Mouse (Mus musculus): ENCODE measurements at regions not wholly inside any gene's neighbourhood (a gene's known extent, or its start where the extent isn't known, plus 50 kb on each side); places are given as distances from the start of the nearest gene placed in this dataset.
A peak's percentile ranks its signal among the peaks of the same experiment; 100 is the strongest.

GRCm38 (mm10) chr4:9046436-9046835, 807.6 kb upstream of the Car8 start:
- ATAC-seq (replicated peaks; ENCODE audit: poor library complexity, severe bottlenecking) = no peak

- no peak for ATAC-seq (replicated peaks; ENCODE audit: poor library complexity, severe bottlenecking)
These were observed 807.2 kb upstream of the Car8 start for GRCm38 (mm10) chr4:9046030-9046429.

GRCm38 (mm10) chr4:9036005-9036404, 797.2 kb upstream of the Car8 start:
- ATAC-seq (replicated peaks; ENCODE audit: poor library complexity, severe bottlenecking) = no peak

GRCm38 (mm10) chr4:9035350-9035749, 796.5 kb upstream of the Car8 start:
- no peak for ATAC-seq (replicated peaks; ENCODE audit: poor library complexity, severe bottlenecking)

- no peak for ATAC-seq (replicated peaks; ENCODE audit: poor library complexity, severe bottlenecking)
These were observed 795.4 kb upstream of the Car8 start for GRCm38 (mm10) chr4:9034280-9034679.

GRCm38 (mm10) chr4:9033106-9033642, 794.3 kb upstream of the Car8 start:
- ATAC-seq (replicated peaks; ENCODE audit: poor library complexity, severe bottlenecking) = no peak

GRCm38 (mm10) chr4:9031634-9032033, 792.8 kb upstream of the Car8 start:
- ATAC-seq (replicated peaks; ENCODE audit: poor library complexity, severe bottlenecking) = no peak

GRCm38 (mm10) chr4:9028946-9029345, 790.1 kb upstream of the Car8 start:
- ATAC-seq (replicated peaks; ENCODE audit: poor library complexity, severe bottlenecking) = no peak

GRCm38 (mm10) chr4:9028475-9028874, 789.6 kb upstream of the Car8 start:
- no peak for ATAC-seq (replicated peaks; ENCODE audit: poor library complexity, severe bottlenecking)

- ATAC-seq (replicated peaks; ENCODE audit: poor library complexity, severe bottlenecking) = peak; percentile 93
These were observed 789.1 kb upstream of the Car8 start for GRCm38 (mm10) chr4:9027798-9028404.

GRCm38 (mm10) chr4:9027383-9027782, 788.5 kb upstream of the Car8 start:
- no peak for ATAC-seq (replicated peaks; ENCODE audit: poor library complexity, severe bottlenecking)

- ATAC-seq (replicated peaks; ENCODE audit: poor library complexity, severe bottlenecking) = no peak
These were observed 788.0 kb upstream of the Car8 start for GRCm38 (mm10) chr4:9026841-9027240.

- 0 out of 2 replicates have a peak, but pooled peaks have one; percentile 17 for ATAC-seq (replicated peaks; ENCODE audit: poor library complexity, severe bottlenecking)
These were observed 787.1 kb upstream of the Car8 start for GRCm38 (mm10) chr4:9025821-9026470.

GRCm38 (mm10) chr4:9024216-9024925, 785.5 kb upstream of the Car8 start:
- ATAC-seq (replicated peaks; ENCODE audit: poor library complexity, severe bottlenecking) = no peak

- no peak for ATAC-seq (replicated peaks; ENCODE audit: poor library complexity, severe bottlenecking)
These were observed 780.6 kb upstream of the Car8 start for GRCm38 (mm10) chr4:9019241-9020110.

- peak; percentile 78 for ATAC-seq (replicated peaks; ENCODE audit: poor library complexity, severe bottlenecking)
These were observed 779.4 kb upstream of the Car8 start for GRCm38 (mm10) chr4:9018236-9018635.

GRCm38 (mm10) chr4:9016504-9017040, 777.7 kb upstream of the Car8 start:
- ATAC-seq (replicated peaks; ENCODE audit: poor library complexity, severe bottlenecking) = no peak

- peak; percentile 27; the same call in 1 of the 2 replicates for ATAC-seq (replicated peaks; ENCODE audit: poor library complexity, severe bottlenecking)
These were observed 777.0 kb upstream of the Car8 start for GRCm38 (mm10) chr4:9015528-9016503.

- ATAC-seq (replicated peaks; ENCODE audit: poor library complexity, severe bottlenecking) = no peak
These were observed 776.1 kb upstream of the Car8 start for GRCm38 (mm10) chr4:9014986-9015385.
